Mouse (Mus musculus) midbrain, postnatal 0 days (tissue): ENCODE results near the gene Raver1. TPM values are rescaled to one million over a fixed set of nuclear protein-coding genes. Genes with fewer than 3 reads are reported as not detected.

ENCODE experiments used
- ATAC-seq: fragments of 200-750 bp; cut with Nextera tagmentation; 2 replicates; pipeline ENCODE4 v1.8.0; 2017; ENCODE audit warnings: moderate number of reproducible peaks, mild to moderate bottlenecking, moderate TSS enrichment, moderate library complexity; ENCODE audit not compliant: low FRiP score
- DNase-seq: peaks from one replicate; pipeline ENCODE4 v3.0.0-alpha.2; 2015; ENCODE audit warnings: low spot score
- H3K27ac ChIP-seq: fragments of 300-500 bp; sonication (generic); 2 replicates; pipeline ENCODE4 v1.5.1; 2014; ENCODE audit warnings: low read depth, mild to moderate bottlenecking, low read length, mixed read lengths
- H3K27me3 ChIP-seq: fragments of 300-500 bp; sonication (generic); 2 replicates; pipeline ENCODE4 v1.6.1; 2014; ENCODE audit warnings: low read length, control low read depth, mixed read lengths; ENCODE audit not compliant: insufficient read depth
- H3K36me3 ChIP-seq: fragments of 300-500 bp; sonication (generic); 2 replicates; pipeline ENCODE4 v1.6.1; 2014; ENCODE audit warnings: low read length, control low read depth, mixed read lengths; ENCODE audit not compliant: insufficient read depth
- H3K4me1 ChIP-seq: fragments of 300-500 bp; sonication (generic); 2 replicates; pipeline ENCODE4 v1.6.1; 2014; ENCODE audit warnings: mild to moderate bottlenecking, control low read depth, antibody characterized with exemption, low read length, mixed read lengths; ENCODE audit not compliant: insufficient read depth
- H3K4me2 ChIP-seq: fragments of 300-500 bp; sonication (generic); 2 replicates; pipeline ENCODE4 v1.6.1; 2014; ENCODE audit warnings: low read depth, mild to moderate bottlenecking, low read length, mixed read lengths; ENCODE audit not compliant: poor library complexity, severe bottlenecking
- H3K4me3 ChIP-seq: fragments of 300-500 bp; sonication (generic); 2 replicates; pipeline ENCODE4 v1.5.1; 2014; ENCODE audit warnings: low read depth, mild to moderate bottlenecking, low read length, moderate library complexity
- H3K9ac ChIP-seq: fragments of 300-500 bp; sonication (generic); replicated peaks from 2 replicates; pipeline ENCODE4 v1.6.1; 2014; ENCODE audit warnings: mild to moderate bottlenecking, low read length, moderate library complexity, mixed read lengths; ENCODE audit not compliant: poor library complexity, severe bottlenecking
- H3K9me3 ChIP-seq: fragments of 300-500 bp; sonication (generic); 2 replicates; pipeline ENCODE4 v1.6.1; 2016; ENCODE audit warnings: low read length, control low read depth
- CTCF ChIP-seq: IDR thresholded peaks from 2 replicates; pipeline ENCODE4 v1.5.1; 2016; ENCODE audit warnings: antibody characterized with exemption, mild to moderate bottlenecking
- WGBS: fragments of 180-500 bp; shearing (Covaris S2); extraction: QIAGEN DNeasy Blood & Tissue Kit; methylation state at CpG from one replicate; pipeline ENCODE4 v1.1.7; 2014; 5-methylcytosine and 5-hydroxymethylcytosine counted together
- polyA plus RNA-seq: library from polyadenylated mRNA; unstranded; fragments of >200 nt; fragmentation: Nextera tagmentation; extraction: Ambion mirVana; gene quantifications from 2 replicates; pipeline ENCODE4 v1.2.1, GENCODE M21; 2015
- total RNA-seq: library from RNA; depleted of rRNA; stranded (reverse); fragments of >200 nt; gene quantifications from 2 replicates; pipeline ENCODE4 v1.2.3, GENCODE M21; 2014

Raver1 gene
- total and polyA plus RNA-seq, 2 experiments from 2014 or later = 20.2 to 41.0 TPM

- H3K4me2 ChIP-seq = no peak overlapping the region
- ATAC-seq (no peak), DNase-seq (no peak)
- peaks cover 30% of the 10 kb centered on the region for H3K36me3 ChIP-seq
- 0 out of 2 replicates have a peak, but pooled peaks cover 5% of the 10 kb centered on the region for H3K4me1 ChIP-seq
- TF ChIP-seq CTCF = no peak
- no peak overlapping the region for H3K9ac ChIP-seq
- H3K9me3 ChIP-seq = no peaks in the 10 kb centered on the region
- no peak overlapping the region for H3K4me3 ChIP-seq
- WGBS = 93% methylated on average over 9 of the region's 9 CpGs
- H3K27me3 ChIP-seq = no peaks in the 10 kb centered on the region
- H3K27ac ChIP-seq = no peak overlapping the region
Observed at GRCm38 (mm10) chr9:21125502-21126258, 33.9 kb upstream of the Raver1 start.

DNA sequence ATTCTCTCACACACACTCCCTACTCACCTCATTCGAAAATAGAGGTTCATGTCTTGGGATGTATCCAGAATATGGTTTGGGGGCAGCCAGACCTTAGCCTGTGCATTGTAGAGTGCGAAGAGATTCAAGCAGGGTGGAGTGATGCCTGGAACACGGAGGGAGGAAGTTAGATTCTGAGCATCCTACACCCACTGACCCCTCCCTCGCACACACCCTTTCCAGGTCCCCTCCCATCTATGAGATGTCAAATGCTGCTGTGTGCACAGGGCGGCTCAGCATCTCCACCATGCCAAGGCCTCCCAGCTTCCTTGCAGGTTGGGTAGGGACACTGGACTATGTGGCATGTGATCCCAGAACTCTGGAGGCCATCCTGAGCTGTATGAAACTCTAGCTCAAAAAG, 33.0 kb upstream of the Raver1 start:
- ATAC-seq = no peak
- no peak overlapping the region for H3K4me2 ChIP-seq
- no peak overlapping the region for H3K27ac ChIP-seq
- WGBS = 83% methylated on average over 5 of the region's 5 CpGs
- H3K9ac ChIP-seq = no peak overlapping the region
- DNase-seq = no peak
- H3K27me3 ChIP-seq = no peaks in the 10 kb centered on the region
- peaks cover 38% of the 10 kb centered on the region for H3K36me3 ChIP-seq
- H3K4me1 ChIP-seq = no peaks in the 10 kb centered on the region
- no peak for TF ChIP-seq CTCF
- H3K4me3 ChIP-seq = no peak overlapping the region
- no peaks in the 10 kb centered on the region for H3K9me3 ChIP-seq

DNA sequence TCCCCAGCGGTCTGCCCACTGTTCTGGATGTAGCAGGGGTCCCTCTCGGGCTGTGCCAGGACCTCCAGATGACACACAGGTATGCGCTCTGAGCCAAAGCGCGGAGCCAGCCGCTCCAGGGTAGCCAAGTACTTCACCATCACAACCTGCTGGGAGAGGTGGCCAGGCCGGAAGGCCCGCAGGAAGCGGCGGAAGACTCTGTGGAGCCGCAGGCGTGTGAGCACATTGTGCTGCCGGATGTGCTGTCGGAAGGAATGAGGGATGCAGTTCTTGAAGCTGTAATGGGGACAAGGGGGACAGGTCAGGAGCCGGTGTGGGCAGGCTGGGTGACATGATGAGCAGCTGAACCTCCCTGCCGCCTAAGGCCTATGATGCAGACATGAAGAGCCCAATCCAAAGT, 29.7 kb upstream of the Raver1 start:
- H3K27ac ChIP-seq = no peak overlapping the region
- no peaks in the 10 kb centered on the region for H3K27me3 ChIP-seq
- no peak overlapping the region for H3K4me2 ChIP-seq
- H3K9me3 ChIP-seq = no peaks in the 10 kb centered on the region
- H3K4me1 ChIP-seq = no peaks in the 10 kb centered on the region
- no peak overlapping the region for H3K4me3 ChIP-seq
- ATAC-seq = no peak
- H3K36me3 ChIP-seq = peaks cover 28% of the 10 kb centered on the region
- no peak for TF ChIP-seq CTCF
- WGBS = 91% methylated on average over 16 of the region's 16 CpGs
- H3K9ac ChIP-seq = no peak overlapping the region
- no peak for DNase-seq

GRCm38 (mm10) chr9:21117073-21117472, 25.3 kb upstream of the Raver1 start:
- Histone ChIP-seq H3K9ac (no peak overlapping the region), H3K27me3 (no peaks in the 10 kb centered on the region), H3K4me2 (no peak overlapping the region), H3K4me1 (no peaks in the 10 kb centered on the region), H3K9me3 (no peaks in the 10 kb centered on the region), H3K4me3 (no peak overlapping the region), H3K36me3 (peaks cover 21% of the 10 kb centered on the region), H3K27ac (no peak overlapping the region)
- ATAC-seq = no peak
- no peak for DNase-seq
- 84% methylated on average over 6 of the region's 6 CpGs for WGBS
- TF ChIP-seq CTCF = no peak

GRCm38 (mm10) chr9:21115105-21115504, 23.3 kb upstream of the Raver1 start:
- Histone ChIP-seq H3K27ac (no peak overlapping the region), H3K27me3 (no peaks in the 10 kb centered on the region), H3K9ac (no peak overlapping the region), H3K36me3 (peaks cover 14% of the 10 kb centered on the region), H3K4me3 (no peak overlapping the region), H3K4me1 (no peaks in the 10 kb centered on the region), H3K9me3 (no peaks in the 10 kb centered on the region), H3K4me2 (no peak overlapping the region)
- no peak for DNase-seq
- 94% methylated on average over 8 of the region's 8 CpGs for whole genome bisulfite sequencing
- TF ChIP-seq CTCF = no peak
- no peak for ATAC-seq

GRCm38 (mm10) chr9:21114190-21114589, 22.4 kb upstream of the Raver1 start:
- Histone ChIP-seq H3K4me1 (no peaks in the 10 kb centered on the region), H3K4me2 (no peak overlapping the region), H3K9ac (no peak overlapping the region), H3K27ac (no peak overlapping the region), H3K4me3 (no peak overlapping the region), H3K36me3 (peaks cover 13% of the 10 kb centered on the region; the same call in 1 of the 2 replicates), H3K27me3 (no peaks in the 10 kb centered on the region), H3K9me3 (no peaks in the 10 kb centered on the region)
- ATAC-seq (no peak), DNase-seq (no peak)
- TF ChIP-seq CTCF = no peak
- WGBS = 93% methylated on average over 7 of the region's 7 CpGs
